Mouse (Mus musculus) urinary bladder, adult 18-20 months (tissue): ENCODE data around the gene Ptgr2.
A peak's percentile ranks its signal among the peaks of the same experiment; 100 is the strongest.
"Not testable (repeated sequence)": the region's sequence is repeated elsewhere in the genome, so short reads cannot be mapped to it uniquely, and the experiment has no call there.

Source experiments
- DNase-seq, 2 experiments: peaks; one replicate each; pipeline ENCODE4 v3.0.0; 2022; ENCODE audit warnings: low spot score in 2 of 2, mixed read lengths in 2 of 2

Gene Ptgr2

DNA sequence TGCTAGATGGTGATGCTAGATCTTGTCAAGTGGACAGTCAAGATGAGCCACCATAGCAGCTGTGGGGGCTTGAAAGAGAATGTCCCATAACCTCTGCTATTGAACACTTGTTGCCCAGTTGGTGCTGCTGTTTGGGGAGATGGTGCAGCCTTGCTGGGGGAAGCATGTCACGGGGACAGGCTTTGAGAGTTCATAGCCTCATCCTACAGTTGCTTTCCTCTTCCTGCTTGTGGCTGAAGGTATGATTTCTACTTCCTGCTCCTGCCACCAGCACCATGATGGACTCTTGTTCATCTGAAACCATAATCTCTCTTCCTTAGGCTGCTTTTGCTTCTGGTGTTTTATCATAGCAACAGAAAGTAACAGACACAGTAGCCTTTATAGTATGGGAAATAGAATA is 19.5 kb downstream of the Ptgr2 start:
- no peak for DNase-seq

- no peak for DNase-seq
Observed at GRCm38 (mm10) chr12:84311306-84311705, 26.3 kb downstream of the Ptgr2 start.

- DNase-seq, result no peak
Observed at GRCm38 (mm10) chr12:84316006-84316405, 31.0 kb downstream of the Ptgr2 start.

GRCm38 (mm10) chr12:84316721-84317621 is 31.9 kb downstream of the Ptgr2 start, which contains the start of gene Zfp410:
Gene Zfp410 (plus strand): TSS chr12:84316852.
- DNase-seq, result peak; percentile 73 to 79

DNA sequence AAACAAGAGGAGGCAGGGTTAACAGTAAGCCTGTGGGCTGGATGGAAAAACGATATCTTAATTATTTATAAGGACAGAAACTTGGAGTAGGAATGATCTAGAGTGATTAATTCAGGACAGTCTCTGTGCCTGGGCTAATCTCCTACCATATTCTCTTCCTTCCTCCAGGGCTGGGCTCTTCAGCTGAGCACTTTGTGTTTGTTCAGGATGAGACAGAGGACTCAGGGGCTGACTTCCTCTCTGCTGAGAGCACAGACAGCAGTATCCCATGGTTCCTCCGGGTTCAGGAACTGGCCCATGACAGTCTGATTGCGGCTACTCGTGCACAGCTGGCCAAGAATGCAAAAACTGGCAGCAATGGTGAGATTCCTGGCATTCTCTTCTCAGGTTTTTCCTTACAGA is 42.1 kb downstream of the Ptgr2 start:
- no peak for DNase-seq

DNA sequence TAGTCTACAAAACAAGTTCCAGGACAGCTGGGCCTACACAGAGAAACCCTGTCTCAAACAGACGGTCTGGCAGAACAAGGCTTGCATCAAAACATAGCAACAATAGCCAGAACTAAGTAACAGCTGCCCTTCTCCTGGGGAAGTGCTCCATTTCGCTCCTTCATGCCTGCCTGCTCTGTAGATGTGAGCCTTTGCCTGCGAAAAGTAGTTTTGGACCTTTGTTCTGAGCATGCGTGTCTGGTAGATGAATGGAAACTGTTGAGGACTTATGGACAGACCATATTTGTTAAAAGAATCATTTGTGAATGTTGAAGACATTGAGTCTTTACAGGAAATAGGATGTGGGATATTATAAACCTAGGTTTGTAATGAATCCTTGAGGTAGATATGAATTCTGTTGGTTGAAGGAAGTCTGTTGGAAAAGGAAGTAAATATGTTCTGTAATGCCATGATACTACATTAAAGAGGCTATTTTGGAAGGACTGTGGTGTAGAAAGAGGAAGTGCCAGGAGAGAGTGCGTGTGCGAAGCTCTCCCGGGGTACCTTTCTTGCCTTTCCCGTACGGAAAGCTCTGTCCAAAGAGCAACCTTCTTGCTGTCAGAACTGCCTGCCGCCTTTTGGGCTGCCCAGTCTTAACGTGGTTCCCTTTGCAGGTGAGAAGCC is 52.1 kb downstream of the Ptgr2 start:
- DNase-seq, result no peak

- DNase-seq, result no peak
Observed at GRCm38 (mm10) chr12:84347192-84347591, 62.2 kb downstream of the Ptgr2 start.

DNA sequence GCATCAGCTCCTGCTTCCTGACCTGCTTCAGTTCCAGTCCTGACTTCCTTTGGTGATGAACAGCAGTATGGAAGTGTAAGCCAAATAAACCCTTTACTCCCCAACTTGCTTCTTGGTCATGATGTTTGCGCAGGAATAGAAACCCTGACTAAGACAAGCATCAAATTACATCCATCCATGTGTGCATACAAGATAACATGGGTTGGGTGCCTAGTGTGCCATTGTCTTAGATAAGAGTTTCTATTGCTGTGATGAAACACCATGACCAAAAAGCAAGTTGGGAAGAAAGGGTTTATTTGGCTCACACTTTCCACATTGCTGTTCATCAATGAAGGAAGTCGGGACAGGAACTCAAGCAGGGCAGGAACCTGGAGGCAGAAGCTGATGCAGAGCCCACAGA is 73.7 kb downstream of the Ptgr2 start:
- DNase-seq, result not testable (repeated sequence)

GRCm38 (mm10) chr12:84361555-84362489 is 76.8 kb downstream of the Ptgr2 start, which contains the start of the genes Coq6 and Fam161b:
Gene Coq6 (plus strand): TSS chr12:84361657.
Gene Fam161b (minus strand): TSS chr12:84361833.
- DNase-seq, result peak; percentile 85 to 91

GRCm38 (mm10) chr12:84362872-84363271 is 77.8 kb downstream of the Ptgr2 start:
- DNase-seq, result no peak

- DNase-seq, result no peak
Observed at GRCm38 (mm10) chr12:84364291-84364690, 79.3 kb downstream of the Ptgr2 start.

- DNase-seq, result no peak
Observed at GRCm38 (mm10) chr12:84365137-84365536, 80.1 kb downstream of the Ptgr2 start.
